Mouse (Mus musculus): Measurements from ENCODE around the gene Lrmda. TPM values are rescaled to one million over a fixed set of nuclear protein-coding genes. Genes with fewer than 3 reads are reported as not detected.
A peak's percentile ranks its signal among the peaks of the same experiment; 100 is the strongest.

The Lrmda gene
- polyA plus RNA-seq, 1 experiment from 2014 or later, result not detected

DNA sequence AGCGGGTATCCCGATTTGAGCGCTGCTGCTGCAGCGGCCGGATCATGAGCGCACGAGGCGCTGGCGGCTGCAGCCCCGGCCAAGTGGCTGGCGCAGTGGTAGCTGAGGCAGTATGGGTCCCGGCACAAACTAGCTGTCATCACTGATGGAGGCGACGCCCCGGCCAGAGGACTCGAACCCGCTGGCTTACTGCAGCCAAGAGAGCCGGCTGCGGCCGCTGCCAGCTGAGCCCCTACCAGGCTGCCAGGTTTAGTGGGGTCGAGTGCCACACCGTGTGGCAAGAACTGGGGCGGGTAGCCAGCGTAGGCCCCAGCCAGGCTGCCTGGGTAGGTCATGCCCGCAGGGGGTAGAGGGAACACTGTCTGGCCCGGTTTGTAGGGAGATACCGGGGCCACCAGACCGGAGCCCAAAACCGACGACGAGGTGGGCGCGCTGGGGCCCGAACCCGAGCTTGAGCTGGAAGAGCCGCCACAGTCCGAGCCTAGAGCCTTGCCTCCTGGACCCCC is 34.0 kb upstream of the Lrmda start:
- Histone ChIP-seq H3K4me1 (replicated peaks; ENCODE audit: control insufficient read depth, insufficient read depth, low read length) (peaks cover 35% of the 10 kb centered on the region), H3K9ac (ENCODE audit: low read length) (peak overlapping the region; percentile 86), H3K27me3 (ENCODE audit: control insufficient read depth, insufficient read depth, low read length) (peaks cover 39% of the 10 kb centered on the region), H3K27ac (ENCODE audit: low read depth, low read length) (0 out of 2 replicates have a peak overlapping the region, but pooled peaks have one; percentile 4), H3K4me2 (ENCODE audit: low read depth, low read length, severe bottlenecking) (peak overlapping the region; percentile 93), H3K36me3 (ENCODE audit: control insufficient read depth, insufficient read depth, low read length) (no peaks in the 10 kb centered on the region; the same call in 1 of the 2 replicates), H3K4me3 (ENCODE audit: low read depth, low read length) (peak overlapping the region; percentile 76), H3K9me3 (ENCODE audit: control insufficient read depth, low read length) (no peaks in the 10 kb centered on the region)
- ATAC-seq (replicated peaks; ENCODE audit: low FRiP score) (no peak), DNase-seq (ENCODE audit: low spot score) (peak; percentile 78)
- WGBS, result under 1% methylated on average over 37 of the region's 37 CpGs

DNA sequence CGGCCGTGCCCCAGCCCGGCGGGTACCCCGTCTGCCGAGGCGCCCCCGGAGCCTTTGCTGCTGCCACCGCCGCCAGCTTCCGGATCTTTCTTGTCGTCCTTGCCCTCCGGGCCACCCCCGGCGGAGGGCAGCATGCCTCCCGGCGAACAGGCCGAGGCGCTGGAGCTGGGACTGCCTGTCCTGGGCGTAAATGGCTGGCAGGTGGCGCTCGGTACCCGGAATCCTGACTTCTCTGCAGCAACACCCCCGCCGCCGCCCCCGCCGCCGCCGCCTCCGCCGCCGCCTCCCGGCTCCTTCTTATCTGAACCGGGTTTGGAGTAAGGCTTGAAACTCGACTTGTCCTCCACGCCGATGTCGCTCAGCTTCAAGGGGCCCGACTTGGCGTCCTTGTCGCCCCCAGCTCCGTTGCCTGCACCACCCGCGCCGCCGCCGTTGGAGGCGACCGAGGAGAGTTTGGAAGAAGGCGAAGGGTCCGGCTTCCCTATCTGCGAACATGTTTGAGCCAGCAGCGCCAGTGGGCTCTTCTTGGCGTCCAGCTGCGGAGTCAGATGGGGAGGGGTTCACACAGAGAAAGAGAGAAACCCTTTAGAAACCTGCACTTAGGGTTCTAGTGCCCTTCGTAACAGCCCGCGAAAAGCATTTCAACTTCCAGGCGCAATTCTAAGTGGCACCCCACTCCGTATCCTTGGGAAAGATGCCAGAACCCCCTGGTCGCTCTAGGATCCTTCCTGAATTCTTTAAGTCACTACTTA is 33.4 kb upstream of the Lrmda start:
- Histone ChIP-seq H3K4me2 (ENCODE audit: low read depth, low read length, severe bottlenecking) (peak overlapping the region; percentile 93), H3K27me3 (ENCODE audit: control insufficient read depth, insufficient read depth, low read length) (peaks cover 41% of the 10 kb centered on the region), H3K9me3 (ENCODE audit: control insufficient read depth, low read length) (no peaks in the 10 kb centered on the region), H3K4me3 (ENCODE audit: low read depth, low read length) (peak overlapping the region; percentile 76), H3K9ac (ENCODE audit: low read length) (peak overlapping the region; percentile 86), H3K27ac (ENCODE audit: low read depth, low read length) (peak overlapping the region; percentile 94), H3K36me3 (ENCODE audit: control insufficient read depth, insufficient read depth, low read length) (no peaks in the 10 kb centered on the region; the same call in 1 of the 2 replicates), H3K4me1 (replicated peaks; ENCODE audit: control insufficient read depth, insufficient read depth, low read length) (peaks cover 39% of the 10 kb centered on the region)
- WGBS, result under 1% methylated on average over 57 of the region's 62 CpGs
- DNase-seq (ENCODE audit: low spot score) (peak; percentile 92), ATAC-seq (replicated peaks; ENCODE audit: low FRiP score) (no peak)

DNA sequence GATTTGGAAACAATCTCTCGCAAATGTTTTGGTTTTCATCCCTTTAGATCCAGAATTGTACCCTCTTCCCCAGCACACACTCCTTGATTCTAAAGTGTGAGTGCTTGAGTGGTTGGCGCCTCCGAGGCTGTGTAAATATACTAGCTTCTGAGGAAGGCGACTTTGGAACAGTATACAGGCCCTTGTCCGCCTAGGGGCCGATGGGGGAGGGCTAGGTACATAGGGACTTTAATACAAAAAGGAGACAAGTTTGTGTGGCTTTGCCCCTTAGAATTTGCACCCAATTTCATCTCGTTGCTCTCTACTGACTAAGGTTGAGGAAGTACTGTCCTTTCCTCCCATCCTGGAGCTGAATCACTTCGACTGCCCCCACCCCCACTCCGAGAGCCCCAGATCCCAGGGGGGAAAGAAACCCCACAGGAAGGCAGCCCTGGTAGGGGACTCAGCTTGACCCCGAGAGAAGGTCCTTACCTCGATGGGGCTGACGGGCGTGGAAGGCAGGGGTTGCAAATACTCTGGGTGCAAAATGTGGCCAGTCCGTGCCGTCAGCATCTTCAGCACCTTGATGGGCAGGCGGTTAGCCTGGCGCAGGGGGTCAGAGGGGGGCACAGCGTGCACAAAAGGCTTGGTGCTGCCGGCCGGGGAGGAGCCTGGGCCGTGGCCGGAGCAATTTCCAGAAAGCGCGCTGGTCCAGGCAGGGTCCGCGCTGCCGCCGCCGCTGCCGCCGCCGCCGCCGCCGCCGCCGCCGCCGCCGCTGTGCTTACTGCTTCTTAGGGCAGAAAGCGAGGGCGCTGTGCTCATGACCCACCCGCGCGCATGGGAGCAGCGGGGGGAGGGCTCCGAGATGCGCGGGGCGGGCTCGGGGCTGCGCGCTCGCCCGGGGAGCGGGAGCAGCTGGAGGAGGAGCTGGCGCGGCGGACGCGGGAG is 32.5 kb upstream of the Lrmda start:
- Histone ChIP-seq H3K4me3 (ENCODE audit: low read depth, low read length) (peak overlapping the region; percentile 76), H3K4me2 (ENCODE audit: low read depth, low read length, severe bottlenecking) (peak overlapping the region; percentile 93), H3K9me3 (ENCODE audit: control insufficient read depth, low read length) (no peaks in the 10 kb centered on the region), H3K36me3 (ENCODE audit: control insufficient read depth, insufficient read depth, low read length) (no peaks in the 10 kb centered on the region; the same call in 1 of the 2 replicates), H3K4me1 (replicated peaks; ENCODE audit: control insufficient read depth, insufficient read depth, low read length) (peaks cover 39% of the 10 kb centered on the region), H3K27me3 (ENCODE audit: control insufficient read depth, insufficient read depth, low read length) (peaks cover 43% of the 10 kb centered on the region), H3K9ac (ENCODE audit: low read length) (peak overlapping the region; percentile 86), H3K27ac (ENCODE audit: low read depth, low read length) (peak overlapping the region; percentile 94)
- DNase-seq (ENCODE audit: low spot score), result peak; percentile 85
- ATAC-seq (replicated peaks; ENCODE audit: low FRiP score), result no peak; the same call in 1 of the 2 replicates
- WGBS, result under 1% methylated on average over 58 of the region's 61 CpGs

DNA sequence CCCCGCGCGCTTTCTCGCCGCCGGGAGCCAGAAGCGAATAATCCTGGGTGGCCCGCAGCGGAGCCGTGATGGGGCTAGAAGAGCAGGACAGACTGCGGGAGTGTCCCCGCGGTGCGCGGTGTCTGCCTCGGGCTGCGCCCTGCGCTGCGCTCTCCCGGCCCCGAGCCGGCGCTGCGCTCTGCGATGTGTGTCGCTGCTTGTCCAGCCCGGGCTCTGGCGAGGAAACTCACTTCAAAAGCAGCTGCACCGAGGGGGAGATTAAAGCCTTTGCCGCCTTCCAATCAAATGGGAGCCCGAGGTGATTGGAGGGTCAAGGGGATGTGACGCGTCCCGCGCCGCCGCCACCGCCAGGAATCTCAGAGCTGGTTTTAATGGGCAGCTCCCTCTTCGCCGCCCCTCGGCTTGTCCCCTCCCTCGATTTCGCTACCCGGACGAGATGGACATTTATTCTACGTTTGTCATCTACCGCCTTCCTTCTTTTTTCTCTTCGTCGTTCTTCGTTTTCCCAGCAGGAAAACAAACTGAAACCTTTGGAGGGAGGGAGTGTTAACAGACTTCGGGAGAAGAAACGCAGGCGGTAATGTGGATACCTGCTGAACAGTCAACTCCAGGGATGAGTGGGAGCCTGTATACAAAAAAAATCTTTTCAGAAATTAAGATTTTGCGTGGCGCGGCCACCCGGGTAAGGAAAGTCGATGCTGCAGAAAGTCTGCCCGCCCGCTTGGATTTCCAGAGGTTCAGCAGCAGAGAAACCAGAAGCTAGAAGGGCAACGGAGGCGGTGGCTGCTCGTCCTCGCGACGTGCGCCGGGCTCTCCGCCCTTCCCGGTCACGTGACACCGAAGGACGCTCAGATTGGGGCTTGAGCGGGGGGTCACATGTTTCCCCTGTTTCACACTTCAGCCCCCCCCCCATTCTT is 31.6 kb upstream of the Lrmda start:
- peak overlapping the region; percentile 93 for H3K4me2 ChIP-seq (ENCODE audit: low read depth, low read length, severe bottlenecking)

DNA sequence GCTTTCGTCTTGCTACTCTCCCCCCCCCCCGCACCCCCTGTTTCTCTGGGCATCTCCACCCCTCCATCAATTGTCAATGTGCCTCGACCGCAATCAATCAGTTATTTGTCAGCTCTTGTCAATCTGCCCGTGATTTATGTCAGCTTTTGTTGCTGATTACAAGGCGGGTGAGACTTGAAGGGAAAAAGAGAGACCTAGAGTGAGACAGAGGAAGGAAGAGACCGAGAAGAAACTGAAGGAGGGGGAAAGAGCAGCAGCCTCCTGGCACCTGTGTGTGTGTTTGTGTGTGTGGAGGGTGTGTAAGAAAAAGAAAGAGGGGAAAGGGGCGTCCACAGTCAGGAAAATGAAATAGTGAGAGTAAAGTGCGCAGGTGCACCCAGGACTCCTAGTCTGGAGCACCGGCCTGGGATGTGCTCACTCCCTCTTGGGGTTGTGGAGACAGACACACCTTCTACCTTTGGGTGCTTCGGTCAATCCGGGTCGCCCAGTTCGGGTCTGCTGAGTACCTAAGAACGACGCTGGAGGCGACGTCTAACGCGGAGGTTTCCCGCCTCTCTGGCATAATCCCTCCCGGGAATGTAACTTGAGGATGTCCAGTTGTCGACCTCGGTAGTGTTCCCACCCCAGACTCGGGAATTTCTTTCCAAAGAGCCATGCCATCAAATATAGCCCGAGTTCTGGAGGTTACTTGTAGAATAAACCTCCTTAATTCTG is 30.8 kb upstream of the Lrmda start:
- ATAC-seq (replicated peaks; ENCODE audit: low FRiP score) (no peak), DNase-seq (ENCODE audit: low spot score) (peak; percentile 71)
- Histone ChIP-seq H3K4me2 (ENCODE audit: low read depth, low read length, severe bottlenecking) (peak overlapping the region; percentile 93), H3K27ac (ENCODE audit: low read depth, low read length) (peak overlapping the region; percentile 74), H3K9me3 (ENCODE audit: control insufficient read depth, low read length) (no peaks in the 10 kb centered on the region), H3K4me1 (replicated peaks; ENCODE audit: control insufficient read depth, insufficient read depth, low read length) (peaks cover 33% of the 10 kb centered on the region), H3K9ac (ENCODE audit: low read length) (peak overlapping the region; percentile 50), H3K36me3 (ENCODE audit: control insufficient read depth, insufficient read depth, low read length) (no peaks in the 10 kb centered on the region; the same call in 1 of the 2 replicates), H3K4me3 (ENCODE audit: low read depth, low read length) (peak overlapping the region; percentile 76), H3K27me3 (ENCODE audit: control insufficient read depth, insufficient read depth, low read length) (peaks cover 50% of the 10 kb centered on the region)
- WGBS, result under 1% methylated on average over 26 of the region's 26 CpGs

More for the DNA sequence above, 31.6 kb upstream of the Lrmda start:
- peak; percentile 78 for ATAC-seq (replicated peaks; ENCODE audit: low FRiP score)
- Histone ChIP-seq H3K4me3 (ENCODE audit: low read depth, low read length) (peak overlapping the region; percentile 76), H3K9me3 (ENCODE audit: control insufficient read depth, low read length) (no peaks in the 10 kb centered on the region), H3K27me3 (ENCODE audit: control insufficient read depth, insufficient read depth, low read length) (peaks cover 42% of the 10 kb centered on the region), H3K27ac (ENCODE audit: low read depth, low read length) (peak overlapping the region; percentile 94), H3K36me3 (ENCODE audit: control insufficient read depth, insufficient read depth, low read length) (no peaks in the 10 kb centered on the region; the same call in 1 of the 2 replicates), H3K9ac (ENCODE audit: low read length) (peak overlapping the region; percentile 86), H3K4me1 (replicated peaks; ENCODE audit: control insufficient read depth, insufficient read depth, low read length) (peaks cover 33% of the 10 kb centered on the region)
- peak; percentile 97 for DNase-seq (ENCODE audit: low spot score)
- under 1% methylated on average over 74 of the region's 74 CpGs for WGBS

DNA sequence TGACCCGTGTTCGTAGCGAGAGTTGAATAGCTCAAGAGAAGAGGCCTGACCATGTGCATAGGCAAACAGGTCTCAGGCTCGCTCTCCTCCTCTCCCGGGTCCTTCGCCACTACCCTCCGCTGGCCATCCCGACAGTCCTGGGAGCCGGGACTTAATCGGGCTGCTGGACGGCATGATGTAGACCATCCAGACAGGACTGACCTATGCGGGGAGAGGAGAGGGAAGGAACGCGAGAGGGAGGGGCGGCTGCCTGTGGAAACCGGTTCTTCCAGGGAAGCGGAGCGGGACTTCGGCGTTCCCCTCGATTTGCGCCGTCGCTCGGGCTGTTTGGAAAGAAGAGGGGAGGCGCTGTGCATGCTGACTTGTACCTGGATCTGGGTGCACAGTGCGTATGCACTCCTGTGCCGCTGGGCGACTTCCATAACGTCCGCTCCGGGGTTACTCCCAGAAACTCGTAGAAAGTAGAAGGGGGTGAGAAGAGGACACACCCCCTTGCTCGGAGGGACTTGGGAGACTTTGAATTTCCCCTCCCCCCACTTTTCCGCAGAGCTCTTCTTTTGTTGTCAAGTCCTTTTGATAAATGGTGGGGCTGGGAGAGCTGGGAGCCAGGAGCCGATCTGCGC is 30.1 kb upstream of the Lrmda start, which contains the start of gene Zfp503:
Zfp503 (minus strand) TSS at position 311 of the 623 bp plus-strand sequence.
- no peaks in the 10 kb centered on the region for H3K9me3 ChIP-seq (ENCODE audit: control insufficient read depth, low read length)
- H3K36me3 ChIP-seq (ENCODE audit: control insufficient read depth, insufficient read depth, low read length), result no peaks in the 10 kb centered on the region; the same call in 1 of the 2 replicates
- H3K4me1 ChIP-seq (replicated peaks; ENCODE audit: control insufficient read depth, insufficient read depth, low read length), result peaks cover 33% of the 10 kb centered on the region
- DNase-seq (ENCODE audit: low spot score) (peak; percentile 76), ATAC-seq (replicated peaks; ENCODE audit: low FRiP score) (no peak)
- WGBS, result under 1% methylated on average over 36 of the region's 37 CpGs
- peaks cover 55% of the 10 kb centered on the region for H3K27me3 ChIP-seq (ENCODE audit: control insufficient read depth, insufficient read depth, low read length)
- H3K4me3 ChIP-seq (ENCODE audit: low read depth, low read length), result peak within 1 kb of the TSS; percentile 76
- H3K27ac ChIP-seq (ENCODE audit: low read depth, low read length), result peak within 1 kb of the TSS; percentile 74
- H3K4me2 ChIP-seq (ENCODE audit: low read depth, low read length, severe bottlenecking), result peak within 1 kb of the TSS; percentile 93
- H3K9ac ChIP-seq (ENCODE audit: low read length), result peak within 1 kb of the TSS; percentile 60
